Mouse (Mus musculus) heart, adult 2 months (tissue): Measurements from ENCODE around the gene E2f1. TPM values are rescaled to one million over a fixed set of nuclear protein-coding genes. Genes with fewer than 3 reads are reported as not detected.

Experiments used
- DNase-seq, 2 experiments: peaks; one replicate each; pipeline ENCODE4 v3.0.0; 2021
- H3K27ac ChIP-seq: fragments of 200-600 bp; 2 replicates; pipeline ENCODE4 v1.8.1; 2022
- H3K27me3 ChIP-seq: fragments of 200-500 bp; 2 replicates; pipeline ENCODE4 v1.6.1; 2012; ENCODE audit warnings: mild to moderate bottlenecking, low read length, inconsistent platforms, mixed read lengths; ENCODE audit not compliant: control insufficient read depth, insufficient read depth
- H3K36me3 ChIP-seq: fragments of 200-500 bp; 2 replicates; pipeline ENCODE4 v1.6.1; 2012; ENCODE audit warnings: low read length, inconsistent platforms; ENCODE audit not compliant: control insufficient read depth, insufficient read depth
- H3K4me1 ChIP-seq: fragments of 200-500 bp; 2 replicates; pipeline ENCODE4 v1.6.1; 2011; ENCODE audit warnings: low read length; ENCODE audit not compliant: control insufficient read depth, insufficient read depth
- H3K4me3 ChIP-seq: fragments of 200-600 bp; 2 replicates; pipeline ENCODE4 v1.8.1; 2022
- H3K79me2 ChIP-seq: fragments of 200-500 bp; replicated peaks from 2 replicates; pipeline ENCODE4 v1.6.1; 2012; ENCODE audit warnings: mild to moderate bottlenecking, inconsistent platforms, low read length, moderate library complexity, mixed read lengths; ENCODE audit not compliant: control insufficient read depth, insufficient read depth
- H3K9ac ChIP-seq: fragments of 200-500 bp; 2 replicates; pipeline ENCODE4 v1.6.1; 2012; ENCODE audit warnings: low read depth, mild to moderate bottlenecking, control low read depth, inconsistent platforms, low read length, mixed read lengths
- CTCF ChIP-seq: fragments of 200-600 bp; IDR thresholded peaks from 2 replicates; pipeline ENCODE4 v1.8.1; 2022; ENCODE audit warnings: antibody characterized with exemption, mild to moderate bottlenecking, moderate library complexity
- EP300 ChIP-seq: fragments of 200-500 bp; IDR thresholded peaks from 2 replicates; pipeline ENCODE4 v1.6.1; 2011; ENCODE audit warnings: low read depth, low read length, control low read depth; ENCODE audit not compliant: insufficient read depth
- POLR2A ChIP-seq: fragments of 200-500 bp; IDR thresholded peaks from 2 replicates; pipeline ENCODE4 v1.6.1; 2011; ENCODE audit warnings: mild to moderate bottlenecking, low read depth, low read length, control low read depth; ENCODE audit not compliant: insufficient read depth
- WGBS: fragments of 180-500 bp; shearing (Covaris S2); methylation state at CpG from one replicate; pipeline ENCODE4 v1.1.7; 2018; 5-methylcytosine and 5-hydroxymethylcytosine counted together
- intact Hi-C: fragments of 180-260 bp; cut with DNase I; formaldehyde crosslinking; loops from one replicate; pipeline ENCODE4 v1.15.1; 2025
- long read RNA-seq: library from polyadenylated mRNA; stranded (forward); transcript quantifications from one replicate; pipeline ENCODE4 v2.0.0, GENCODE M21; 2021
- polyA plus RNA-seq: library from polyadenylated mRNA; depleted of rRNA; stranded (reverse); fragments of >200 nt; gene quantifications from 2 replicates; pipeline ENCODE4 v1.2.3, GENCODE M21; 2012; rRNA removed
- total RNA-seq, 2 experiments: library from RNA; stranded (reverse); gene quantifications; 2 replicates each; pipeline ENCODE4 v1.2.3; 2021

E2f1 gene
- total RNA-seq: under 1 TPM; 0.39 to 0.70 TPM
- 1.1 and 1.2 TPM in 2 replicates for polyA plus RNA-seq
- long read RNA-seq, partial matches to known transcripts: 0 of 1 reads
- long read RNA-seq, other reads (novel, unspliced or antisense): 0 of 1 reads

DNA sequence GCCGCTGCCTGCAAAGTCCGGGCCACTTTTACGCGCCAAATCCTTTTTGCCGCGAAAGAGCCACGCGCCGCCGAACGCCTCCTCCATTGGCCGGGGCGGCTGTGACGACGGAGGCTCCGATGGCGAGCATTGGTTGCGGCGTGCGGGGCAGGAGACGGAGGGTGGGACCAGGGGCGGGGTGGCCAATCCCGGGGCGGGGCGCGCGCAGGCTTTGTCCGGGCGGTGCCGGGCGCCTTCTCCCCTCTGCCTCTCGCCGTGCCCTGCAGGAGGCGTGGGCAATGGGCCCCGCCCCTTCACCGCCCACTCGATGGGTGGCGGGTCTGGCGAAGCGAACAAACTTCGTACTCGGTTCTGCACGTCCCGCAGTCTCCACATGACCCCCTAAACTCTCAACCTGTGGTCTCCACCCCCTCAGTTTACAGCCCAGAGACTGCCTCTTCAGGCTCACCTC is at the start of gene E2f1:
E2f1 (minus strand) TSS at position 57 of the 451 bp plus-strand sequence.
- intact Hi-C loops: loop anchor here (2.0 kb wide), 1 partner anchor 33 kb away; the partner anchor contains the start of gene Pxmp4
- Histone ChIP-seq H3K4me1 (no peaks in the 10 kb centered on the region), H3K4me3 (peak within 1 kb of the TSS; percentile 65), H3K79me2 (no peaks in the 10 kb centered on the region), H3K36me3 (no peaks in the 10 kb centered on the region), H3K27ac (peak within 1 kb of the TSS; percentile 31), H3K27me3 (no peaks in the 10 kb centered on the region), H3K9ac (peak within 1 kb of the TSS; percentile 27)
- 0% methylated on average over 38 of the region's 44 CpGs for WGBS
- TF ChIP-seq EP300 (no peak), CTCF (peak; percentile 42)
- peak; percentile 94 to 96 for DNase-seq

DNA sequence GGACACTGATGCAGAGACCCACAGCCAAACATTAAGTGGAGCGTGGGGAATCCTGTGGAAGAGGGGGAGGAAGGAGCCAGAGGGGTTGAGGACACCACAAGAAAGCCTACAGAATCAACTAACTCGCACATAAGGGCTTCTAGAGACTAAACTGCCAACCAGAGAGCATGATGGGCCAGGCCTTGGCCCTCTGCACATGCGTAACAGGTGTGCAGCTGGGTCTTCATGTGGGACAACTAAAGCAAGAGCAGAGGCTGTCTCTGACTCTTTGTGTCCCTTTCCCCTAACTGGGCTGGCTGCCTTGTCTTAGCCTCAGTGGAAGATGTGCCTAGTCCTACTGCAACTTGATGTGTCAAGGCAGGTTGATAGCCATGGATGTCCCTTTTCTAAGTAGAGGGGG is 47.4 kb upstream of the E2f1 start:
- no peaks in the 10 kb centered on the region for H3K36me3 ChIP-seq
- intact Hi-C loops: no loop called here
- peaks cover 4% of the 10 kb centered on the region for H3K4me1 ChIP-seq
- TF ChIP-seq EP300 (no peak), POLR2A (no peak), CTCF (no peak)
- no peaks in the 10 kb centered on the region for H3K79me2 ChIP-seq
- no peak overlapping the region for H3K9ac ChIP-seq
- H3K27ac ChIP-seq: no peak overlapping the region
- no peak overlapping the region for H3K4me3 ChIP-seq
- 93% methylated on average over 3 of the region's 3 CpGs for WGBS
- no peaks in the 10 kb centered on the region for H3K27me3 ChIP-seq
- DNase-seq: no peak

DNA sequence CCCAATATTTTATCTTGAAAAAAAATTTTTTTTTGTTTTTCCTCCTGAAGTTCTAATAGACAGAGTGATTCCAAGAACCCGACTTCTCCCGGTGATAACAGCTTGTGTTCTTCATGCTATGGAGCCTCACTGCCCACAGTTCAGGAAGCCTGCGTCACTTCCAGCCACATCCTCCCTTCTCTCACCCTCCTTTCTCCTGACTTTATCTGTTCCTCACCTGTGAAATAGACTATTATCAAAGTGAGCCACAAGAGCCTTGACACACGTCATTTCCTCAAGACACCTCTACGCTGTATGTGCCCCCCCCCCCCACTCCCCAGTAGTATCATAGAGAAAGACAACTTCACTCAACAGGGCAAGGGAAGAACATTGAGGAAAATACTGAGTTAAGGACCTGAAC is 46.0 kb upstream of the E2f1 start:
- 45% methylated on average over 5 of the region's 5 CpGs for WGBS

DNA sequence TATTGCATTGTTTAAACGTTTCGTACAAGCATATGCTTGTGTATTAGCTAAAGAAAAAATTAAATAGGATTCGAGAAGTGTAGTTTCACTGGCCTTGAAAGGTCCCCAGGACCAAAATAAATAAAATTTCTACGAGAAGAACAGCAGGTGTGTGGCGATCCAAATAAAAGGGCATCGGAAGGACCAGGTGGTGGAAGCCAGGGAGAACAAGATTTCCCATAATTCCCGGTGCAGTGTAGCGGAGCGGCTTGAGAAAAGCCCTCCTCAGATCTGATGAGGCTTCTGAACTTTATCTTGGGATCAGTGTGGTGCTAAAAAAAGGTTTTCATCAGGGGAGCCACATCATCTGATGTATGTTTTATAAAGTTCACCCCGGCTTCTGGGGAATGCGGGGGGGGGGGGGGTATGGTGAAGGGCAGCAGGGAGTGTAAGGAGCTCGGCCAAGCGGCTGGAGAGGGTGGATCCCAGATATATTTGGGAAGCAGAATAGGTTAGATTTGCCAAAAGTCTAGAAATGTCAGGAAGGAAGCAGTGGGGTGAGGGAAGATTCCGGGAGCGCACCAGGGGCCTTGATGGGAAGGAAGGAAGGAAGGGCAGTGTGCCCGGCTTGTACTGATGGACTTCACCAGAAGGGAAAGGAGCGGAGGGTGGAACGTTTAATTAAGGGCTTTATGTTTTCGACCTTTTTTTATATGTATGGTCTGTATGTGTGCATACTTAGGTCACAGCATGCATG is 45.3 kb upstream of the E2f1 start:
- intact Hi-C loops: loop anchor here (5.0 kb wide), 2 partner anchors 63 to 178 kb away; partner anchors contain the start of genes Actl10 and Cbfa2t2
- H3K27me3 ChIP-seq: no peaks in the 10 kb centered on the region
- peaks cover 4% of the 10 kb centered on the region for H3K4me1 ChIP-seq
- peak in 1 of 2 experiments; percentile 27 for DNase-seq
- 40% methylated on average over 19 of the region's 19 CpGs for WGBS
- peak overlapping the region; percentile 54 for H3K27ac ChIP-seq
- TF ChIP-seq CTCF (no peak), POLR2A (no peak), EP300 (0 out of 2 replicates have a peak, but pooled peaks have one; percentile 40)
- H3K4me3 ChIP-seq: no peak overlapping the region; the same call in 1 of the 2 replicates
- no peaks in the 10 kb centered on the region for H3K79me2 ChIP-seq
- no peaks in the 10 kb centered on the region for H3K36me3 ChIP-seq
- H3K9ac ChIP-seq: no peak overlapping the region

More for the DNA sequence above, 46.0 kb upstream of the E2f1 start:
- no peaks in the 10 kb centered on the region for H3K36me3 ChIP-seq
- H3K27ac ChIP-seq: peak overlapping the region; percentile 54
- intact Hi-C loops: no loop called here
- TF ChIP-seq CTCF (no peak), EP300 (no peak), POLR2A (no peak)
- no peak overlapping the region for H3K4me3 ChIP-seq
- H3K4me1 ChIP-seq: peaks cover 4% of the 10 kb centered on the region
- DNase-seq: no peak
- H3K27me3 ChIP-seq: no peaks in the 10 kb centered on the region
- H3K9ac ChIP-seq: no peak overlapping the region
- no peaks in the 10 kb centered on the region for H3K79me2 ChIP-seq

DNA sequence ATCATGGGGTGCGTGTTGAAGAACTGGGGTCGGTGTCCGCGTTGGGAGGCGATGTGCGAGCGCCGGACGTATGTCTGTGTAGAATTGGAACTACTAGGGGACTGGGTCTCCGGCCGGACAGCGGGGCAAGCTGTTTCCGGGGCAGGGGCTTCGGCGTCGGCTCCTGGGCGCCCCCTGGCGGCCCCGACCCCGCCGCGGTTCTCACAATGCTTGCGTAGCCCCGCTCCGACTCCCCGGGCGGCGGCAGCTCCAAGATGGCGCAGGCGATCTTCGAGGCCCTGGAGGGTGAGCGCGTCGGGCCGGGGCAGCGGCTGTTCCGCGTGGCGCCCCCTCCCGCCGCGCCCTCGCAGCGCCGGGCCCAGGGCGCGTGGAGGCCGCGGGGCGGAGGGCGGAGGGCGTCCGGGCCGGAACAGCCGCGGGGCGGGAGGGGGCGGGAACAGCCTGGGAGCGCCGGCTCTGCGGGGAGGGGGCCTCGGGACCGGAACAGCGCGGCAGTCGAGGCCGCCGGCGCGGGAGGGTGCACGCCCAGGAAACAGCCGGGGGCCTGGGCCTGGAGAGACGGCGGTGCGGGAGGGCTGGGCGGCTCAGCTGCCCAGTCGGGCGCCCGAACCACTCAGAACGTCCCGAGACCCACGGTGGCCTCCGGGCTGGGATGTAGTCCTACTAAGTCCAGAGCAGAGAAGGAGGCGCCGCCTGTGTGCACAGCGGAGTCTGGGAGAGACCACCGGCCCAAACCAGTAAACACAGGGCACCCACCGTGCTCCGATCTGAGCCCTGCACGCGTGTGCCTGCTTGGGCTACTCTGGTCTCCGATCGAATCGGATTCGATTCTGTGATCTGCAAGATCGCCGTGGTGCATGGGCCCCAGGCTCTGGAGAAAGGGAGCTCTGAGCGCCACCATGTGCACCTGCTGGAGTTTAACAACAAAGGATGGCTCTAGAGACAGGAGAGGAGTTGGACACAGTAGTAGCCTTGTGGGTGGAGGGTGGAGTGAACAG is 43.7 kb upstream of the E2f1 start, which contains the start of the genes Zfp341 and 4930519P11Rik:
Zfp341 (plus strand) TSS at position 180 of the 998 bp plus-strand sequence.
4930519P11Rik (minus strand) TSS at position 320 of the 998 bp plus-strand sequence.
- H3K27ac ChIP-seq: peak within 1 kb of the TSS; percentile 96
- TF ChIP-seq EP300 (peak; percentile 9; the same call in 1 of the 2 replicates), POLR2A (peak; percentile 64), CTCF (peak; percentile 90)
- no peaks in the 10 kb centered on the region for H3K27me3 ChIP-seq
- no peaks in the 10 kb centered on the region for H3K79me2 ChIP-seq
- no peaks in the 10 kb centered on the region for H3K36me3 ChIP-seq
- intact Hi-C loops: loop anchor here (1.0 to 5.0 kb wide), 4 partner anchors 20 to 197 kb away; partner anchors contain the start of genes Actl10 and Cbfa2t2
- H3K4me3 ChIP-seq: peak within 1 kb of the TSS; percentile 75
- H3K4me1 ChIP-seq: peaks cover 4% of the 10 kb centered on the region
- WGBS: under 1% methylated on average over 97 of the region's 98 CpGs
- peak; percentile 90 to 94 for DNase-seq
- H3K9ac ChIP-seq: peak within 1 kb of the TSS; percentile 95
